Mouse (Mus musculus) stomach, postnatal 0 days (tissue): ENCODE data around the gene B3gnt2.

Source experiments
- CTCF ChIP-seq: IDR thresholded peaks from 2 replicates; pipeline ENCODE4 v1.5.1; 2016; ENCODE audit warnings: antibody characterized with exemption, low read depth, mild to moderate bottlenecking, moderate library complexity
- EP300 ChIP-seq: optimal IDR thresholded peaks from 2 replicates; pipeline ENCODE3; 2016; ENCODE audit warnings: antibody characterized with exemption

- TF ChIP-seq EP300: no peak
- no peak for TF ChIP-seq CTCF
Measured at GRCm38 (mm10) chr11:22792149-22792548, 68.6 kb downstream of the B3gnt2 start.
